Mouse (Mus musculus): ENCODE results near the gene Acacb.

- no peak for TF ChIP-seq GATA1 (IDR thresholded peaks at IDR 0.05; ENCODE audit: borderline replicate concordance, low read length)
- TF ChIP-seq FLI1 (IDR thresholded peaks at IDR 0.05; ENCODE audit: low read length) = no peak
These were observed 66.8 kb downstream of the Acacb start for GRCm38 (mm10) chr5:114213183-114213582.
